Mouse (Mus musculus) frontal cortex, adult 2 months (tissue): ENCODE results near the gene Stat4. TPM values are rescaled to one million over a fixed set of nuclear protein-coding genes. Genes with fewer than 3 reads are reported as not detected.

Experiments
- DNase-seq, 2 experiments: peaks; one replicate each; pipeline ENCODE4 v3.0.0; 2022; ENCODE audit warnings: low spot score in 1 of 2; ENCODE audit errors: extremely low spot score in 1 of 2
- polyA plus RNA-seq: library from polyadenylated mRNA; depleted of rRNA; stranded (reverse); fragments of >200 nt; gene quantifications from 2 replicates; pipeline ENCODE4 v1.2.3, GENCODE M21; 2012

Gene Stat4
- polyA plus RNA-seq, 1 experiment: 0.66 TPM

- no peak for DNase-seq
Measured at GRCm38 (mm10) chr1:52088634-52089033, 101.7 kb downstream of the Stat4 start.

GRCm38 (mm10) chr1:52098618-52099232 is 111.8 kb downstream of the Stat4 start:
- peak in 1 of 2 experiments; percentile 80 for DNase-seq

GRCm38 (mm10) chr1:52100496-52100895 is 113.5 kb downstream of the Stat4 start:
- no peak for DNase-seq

- no peak for DNase-seq
Measured at GRCm38 (mm10) chr1:52102795-52103194, 115.8 kb downstream of the Stat4 start.

- no peak for DNase-seq
Measured at GRCm38 (mm10) chr1:52107206-52107605, 120.3 kb downstream of the Stat4 start.

GRCm38 (mm10) chr1:52111217-52111616 is 124.3 kb downstream of the Stat4 start:
- no peak for DNase-seq

- no peak for DNase-seq
Measured at GRCm38 (mm10) chr1:52112301-52112700, 125.4 kb downstream of the Stat4 start.

GRCm38 (mm10) chr1:52113067-52113665 is 126.2 kb downstream of the Stat4 start:
- no peak for DNase-seq

- DNase-seq: peak; percentile 96 to 99
Measured at GRCm38 (mm10) chr1:52113666-52114069, 126.7 kb downstream of the Stat4 start.

- DNase-seq: no peak
Measured at GRCm38 (mm10) chr1:52116441-52116840, 129.5 kb downstream of the Stat4 start.

- no peak for DNase-seq
Measured at GRCm38 (mm10) chr1:52117777-52118176, 130.8 kb downstream of the Stat4 start.

- DNase-seq: peak; percentile 43 to 78
Measured at GRCm38 (mm10) chr1:52118860-52119591, 132.1 kb downstream of the Stat4 start, which contains the start of gene Stat1. TSS of gene Stat1 (plus strand) at chr1:52119440.

- peak in 1 of 2 experiments; percentile 21 for DNase-seq
Measured at GRCm38 (mm10) chr1:52119691-52120090, 132.7 kb downstream of the Stat4 start.

GRCm38 (mm10) chr1:52120191-52120590 is 133.2 kb downstream of the Stat4 start:
- DNase-seq: no peak

- DNase-seq: no peak
Measured at GRCm38 (mm10) chr1:52121052-52121451, 134.1 kb downstream of the Stat4 start.

- no peak for DNase-seq
Measured at GRCm38 (mm10) chr1:52124818-52125217, 137.9 kb downstream of the Stat4 start.

- DNase-seq: no peak
Measured at GRCm38 (mm10) chr1:52127350-52127749, 140.4 kb downstream of the Stat4 start.

GRCm38 (mm10) chr1:52129794-52130193 is 142.8 kb downstream of the Stat4 start:
- DNase-seq: no peak

GRCm38 (mm10) chr1:52131787-52132377 is 144.9 kb downstream of the Stat4 start:
- peak in 1 of 2 experiments; percentile 34 for DNase-seq

- DNase-seq: no peak
Measured at GRCm38 (mm10) chr1:52133254-52133653, 146.3 kb downstream of the Stat4 start.

- DNase-seq: no peak
Measured at GRCm38 (mm10) chr1:52137292-52137691, 150.3 kb downstream of the Stat4 start.
